In the genomic region with DNA sequence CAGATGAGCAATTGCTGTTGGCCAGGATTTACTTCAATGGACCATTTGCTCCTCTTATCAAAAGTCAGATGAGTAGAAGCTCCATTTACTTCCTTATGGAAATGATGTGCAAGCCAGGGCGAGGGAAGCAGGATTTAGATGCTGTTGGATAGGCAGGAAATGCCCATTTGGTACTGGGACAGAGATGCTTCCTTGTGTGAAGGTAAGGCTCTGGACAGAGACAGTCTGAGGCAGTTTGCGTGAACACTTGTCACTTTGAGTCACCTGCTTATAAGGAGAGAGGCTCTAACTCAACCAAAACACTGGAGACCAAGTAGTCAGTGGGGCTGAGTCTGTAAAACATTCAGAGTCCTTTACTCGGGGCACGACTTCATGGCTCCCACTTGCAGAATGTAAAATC, we compare ENCODE assay signal across 23 mouse cellular contexts. TPM values are rescaled to one million over a fixed set of nuclear protein-coding genes. Genes with fewer than 3 reads are reported as not detected.
DNase-seq lines count a peak whose midpoint lies in the region; ATAC-seq lines count a peak whose summit lies in the region.
"Had no signal": no experiment of that assay in that cellular context is flagged by ENCODE, and none has a peak within 500 bp of the region (broad histone marks: within the 10 kb centered on the region; RNA-seq: fewer than 3 reads in every experiment).

No protein-coding gene starts in this region.

- H3K4me1 ChIP-seq in heart, embryonic 12.5 days (replicated peaks): 0 out of 2 replicates have a peak, but pooled peaks cover 4% of the 10 kb centered on the region
- peaks cover 4% of the 10 kb centered on the region; the same call in 1 of the 2 replicates for H3K4me1 ChIP-seq in midbrain, embryonic 11.5 days (ENCODE audit: control insufficient read depth, insufficient read depth, low read length)
- peaks cover 11% of the 10 kb centered on the region; the same call in 1 of the 2 replicates for H3K4me1 ChIP-seq in midbrain, embryonic 16.5 days (ENCODE audit: control insufficient read depth, insufficient read depth, low read length)
- H3K4me1 ChIP-seq in limb, embryonic 10.5 days: peaks cover 14% of the 10 kb centered on the region

- no peak overlapping the region for H3K27ac ChIP-seq in heart, embryonic 12.5 days (ENCODE audit: poor library complexity, severe bottlenecking)
- no peak overlapping the region for H3K27ac ChIP-seq in midbrain, embryonic 11.5 days (ENCODE audit: low read depth, low read length)
- H3K27ac ChIP-seq in midbrain, embryonic 16.5 days (ENCODE audit: low read length): no peak overlapping the region
- H3K27ac ChIP-seq in limb, embryonic 10.5 days: no peak overlapping the region
- H3K27ac ChIP-seq: embryonic facial prominence, embryonic 10.5 days; embryonic facial prominence, embryonic 12.5 days; forebrain, embryonic 13.5 days; forebrain, embryonic 15.5 days had no signal

- DNase-seq in heart, adult 11 months: peak; percentile 76
- peak; percentile 83 for DNase-seq in midbrain, embryonic 11.5 days (ENCODE audit: low spot score, missing footprints)
- peak; percentile 20 for DNase-seq in limb, embryonic 10.5 days (ENCODE audit: low spot score)
- DNase-seq: adrenal gland, adult 8-10 months; adrenal gland, postnatal 14 days; adrenal gland, postnatal 36 days; B cell, adult 2 months; cerebellum, adult 11-12 months; cerebellum, adult 2 months; cerebellum, adult 9-10 months; cerebellum, postnatal 10 days; cerebellum, postnatal 25 days had no signal

- no peaks in the 10 kb centered on the region for H3K9me3 ChIP-seq in heart, embryonic 12.5 days (replicated peaks)
- no peaks in the 10 kb centered on the region for H3K9me3 ChIP-seq in midbrain, embryonic 11.5 days (ENCODE audit: control insufficient read depth, low read length)
- H3K9me3 ChIP-seq in midbrain, embryonic 16.5 days (replicated peaks; ENCODE audit: control insufficient read depth, low read length, poor library complexity, severe bottlenecking): no peaks in the 10 kb centered on the region
- no peaks in the 10 kb centered on the region for H3K9me3 ChIP-seq in limb, embryonic 10.5 days (replicated peaks)
- H3K9me3 ChIP-seq: embryonic facial prominence, embryonic 10.5 days; embryonic facial prominence, embryonic 12.5 days; forebrain, embryonic 13.5 days; forebrain, embryonic 15.5 days; G1E had no signal

- no peak overlapping the region for H3K4me2 ChIP-seq in heart, embryonic 12.5 days
- no peak overlapping the region for H3K4me2 ChIP-seq in midbrain, embryonic 11.5 days
- H3K4me2 ChIP-seq in midbrain, embryonic 16.5 days (ENCODE audit: low read length): no peak overlapping the region
- H3K4me2 ChIP-seq: embryonic facial prominence, embryonic 12.5 days; forebrain, embryonic 13.5 days; forebrain, embryonic 15.5 days had no signal

- H3K27me3 ChIP-seq in heart, embryonic 12.5 days (replicated peaks): no peaks in the 10 kb centered on the region
- peaks cover 4% of the 10 kb centered on the region; the same call in 1 of the 2 replicates for H3K27me3 ChIP-seq in midbrain, embryonic 11.5 days (ENCODE audit: control insufficient read depth, insufficient read depth, low read length)
- no peaks in the 10 kb centered on the region; the same call in 1 of the 2 replicates for H3K27me3 ChIP-seq in midbrain, embryonic 16.5 days (ENCODE audit: control insufficient read depth, insufficient read depth, low read depth, low read length)
- no peaks in the 10 kb centered on the region for H3K27me3 ChIP-seq in limb, embryonic 10.5 days (ENCODE audit: low read depth, poor library complexity, severe bottlenecking)
- H3K27me3 ChIP-seq: CH12.LX; embryonic facial prominence, embryonic 12.5 days; forebrain, embryonic 13.5 days; forebrain, embryonic 15.5 days; Patski had no signal

- H3K9ac ChIP-seq in heart, embryonic 12.5 days: no peak overlapping the region
- H3K9ac ChIP-seq in midbrain, embryonic 11.5 days (ENCODE audit: low read length): no peak overlapping the region
- no peak overlapping the region for H3K9ac ChIP-seq in midbrain, embryonic 16.5 days (ENCODE audit: low read depth, low read length)
- H3K9ac ChIP-seq: embryonic facial prominence, embryonic 12.5 days; forebrain, embryonic 13.5 days; forebrain, embryonic 15.5 days had no signal

- no peak for ATAC-seq in heart, embryonic 12.5 days (ENCODE audit: insufficient number of reproducible peaks, low FRiP score)
- ATAC-seq in midbrain, embryonic 11.5 days (ENCODE audit: low FRiP score): no peak
- ATAC-seq in midbrain, embryonic 16.5 days: no peak
- ATAC-seq: activated CD4-positive, CD25-positive, alpha-beta regulatory T cell, adult 4 months; CD4-positive, CD25-positive, alpha-beta regulatory T cell, adult 4 months; forebrain, embryonic 13.5 days; forebrain, embryonic 15.5 days; Patski had no signal

- no peak overlapping the region for H3K4me3 ChIP-seq in heart, embryonic 12.5 days
- no peak overlapping the region for H3K4me3 ChIP-seq in midbrain, embryonic 11.5 days (ENCODE audit: low read depth, low read length)
- no peak overlapping the region for H3K4me3 ChIP-seq in midbrain, embryonic 16.5 days (ENCODE audit: low read depth, low read length)
- H3K4me3 ChIP-seq in limb, embryonic 10.5 days: no peak overlapping the region
- H3K4me3 ChIP-seq: embryonic facial prominence, embryonic 10.5 days; embryonic facial prominence, embryonic 12.5 days; forebrain, embryonic 13.5 days; forebrain, embryonic 15.5 days had no signal

- WGBS in heart, embryonic 12.5 days: 81% methylated on average over 4 of the region's 4 CpGs
- WGBS in midbrain, embryonic 11.5 days: 89% methylated on average over 4 of the region's 4 CpGs
- 86% methylated on average over 4 of the region's 4 CpGs for WGBS in midbrain, embryonic 16.5 days
- WGBS in limb, embryonic 10.5 days: 82% methylated on average over 4 of the region's 4 CpGs

- no peaks in the 10 kb centered on the region for H3K36me3 ChIP-seq in heart, embryonic 12.5 days
- no peaks in the 10 kb centered on the region for H3K36me3 ChIP-seq in midbrain, embryonic 11.5 days (ENCODE audit: control insufficient read depth, insufficient read depth, low read length)
- H3K36me3 ChIP-seq in midbrain, embryonic 16.5 days (ENCODE audit: control insufficient read depth, insufficient read depth, low read length): no peaks in the 10 kb centered on the region
- no peaks in the 10 kb centered on the region for H3K36me3 ChIP-seq in limb, embryonic 10.5 days
- H3K36me3 ChIP-seq: embryonic facial prominence, embryonic 10.5 days; embryonic facial prominence, embryonic 12.5 days; forebrain, embryonic 15.5 days had no signal

RNA-seq across cellular contexts. Expression of gene Spry1, which starts 2.8 kb away (rescaled TPM):
- 5.1 and 5.4 TPM in 2 replicates for polyA plus RNA-seq in heart, embryonic 12.5 days (2016; fragmentation: Nextera tagmentation; extraction: Ambion mirVana)
- 10.0 and 10.3 TPM in 2 replicates for polyA plus RNA-seq in midbrain, embryonic 11.5 days (2014; fragmentation: Nextera tagmentation; extraction: Ambion mirVana)
- polyA plus RNA-seq in midbrain, embryonic 16.5 days (2015; fragmentation: Nextera tagmentation; extraction: Ambion mirVana): 6.5 and 8.8 TPM in 2 replicates
- polyA plus RNA-seq in limb, embryonic 10.5 days (2016; fragmentation: Nextera tagmentation; extraction: Ambion mirVana): 28.0 and 32.6 TPM in 2 replicates

Comparison
In these comparisons a context has a peak if more than half of its experiments do, and no peak if none do; other contexts are left out.
1. DNase-seq: peak in every context shown above with its lines; median percentile 83 in midbrain, embryonic 11.5 days; 76 in heart, adult 11 months; 20 in limb, embryonic 10.5 days.